Mouse (Mus musculus) heart, postnatal 36 days (tissue): ENCODE results near the gene Gm26920. TPM values are rescaled to one million over a fixed set of nuclear protein-coding genes. Genes with fewer than 3 reads are reported as not detected.

Source experiments
- DNase-seq, 2 experiments: peaks; one replicate each; pipeline ENCODE4 v3.0.0; 2021 to 2022
- intact Hi-C: fragments of 180-260 bp; cut with DNase I; formaldehyde crosslinking; loops from one replicate; pipeline ENCODE4 v1.15.1; 2025
- total RNA-seq, 2 experiments: library from RNA; stranded (reverse); gene quantifications; 2 replicates each; pipeline ENCODE4 v1.2.3; 2021

Gene Gm26920
- total RNA-seq, 2 experiments from 2014 or later = not detected

DNA sequence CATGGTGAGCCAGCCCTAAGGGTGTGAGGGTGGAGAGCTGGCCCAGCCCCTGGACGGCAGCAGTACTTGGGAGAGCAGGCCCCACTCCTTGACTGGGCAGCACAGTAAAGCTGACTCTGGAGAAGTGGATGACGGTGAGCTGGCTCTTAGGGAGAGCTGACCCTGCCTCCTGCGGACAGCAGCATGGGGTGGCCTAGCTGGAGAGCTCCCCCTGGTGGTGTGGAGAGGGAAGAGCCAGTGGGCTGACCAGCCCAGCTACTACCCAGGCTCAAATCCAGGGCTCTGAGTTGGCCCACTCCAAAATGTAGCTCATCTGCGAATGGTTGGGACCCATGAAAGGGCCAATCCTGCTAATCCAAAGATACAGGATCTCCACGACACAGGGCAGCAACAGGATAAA, 25.6 kb downstream of the Gm26920 start:
- intact Hi-C loops = no loop called here
- DNase-seq = no peak

- intact Hi-C loops = no loop called here
- DNase-seq = no peak
Measured at GRCm38 (mm10) chr7:30062478-30062877, 27.7 kb downstream of the Gm26920 start.

GRCm38 (mm10) chr7:30060341-30060740, 29.9 kb downstream of the Gm26920 start:
- intact Hi-C loops = no loop called here
- DNase-seq = no peak

GRCm38 (mm10) chr7:30053591-30053990, 36.6 kb downstream of the Gm26920 start:
- intact Hi-C loops = no loop called here

DNA sequence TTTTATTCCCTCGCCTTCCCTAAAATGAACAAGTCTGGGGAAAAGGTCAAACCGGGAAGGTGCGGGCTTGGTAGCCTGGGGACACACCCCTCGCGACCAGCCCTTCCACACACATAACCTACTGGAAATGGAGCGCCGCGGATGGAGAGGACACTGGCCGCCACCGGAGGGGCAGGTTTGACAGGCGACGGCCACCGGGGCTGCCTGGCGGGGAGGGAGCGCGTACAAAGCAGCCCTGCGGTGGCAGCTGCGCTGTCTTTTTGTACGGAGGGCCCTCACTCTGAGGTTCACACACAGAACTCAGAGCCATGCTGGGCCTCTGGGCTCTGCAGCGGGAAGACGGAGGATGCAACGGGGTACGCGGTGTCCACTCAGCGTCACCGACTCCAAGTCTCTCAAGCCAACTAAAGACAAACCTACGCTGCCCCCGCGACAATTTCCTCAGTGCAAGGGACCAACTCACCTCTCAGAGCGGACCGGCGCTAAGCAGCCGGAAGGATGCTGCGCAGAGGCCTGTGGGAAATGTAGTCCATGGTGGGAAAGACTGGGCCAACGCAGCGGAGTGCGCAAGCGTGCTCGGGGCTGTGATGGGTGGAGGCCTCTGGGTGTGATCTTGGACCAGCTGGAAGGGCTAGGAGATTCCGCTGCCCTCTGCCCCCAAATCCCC, 39.2 kb downstream of the Gm26920 start, which contains the start of gene Zfp14:
Gene Zfp14, minus strand, starts transcription at position 499 of the 667 bp plus-strand sequence.
- intact Hi-C loops = loop anchor here (2.0 kb wide), 1 partner anchor 44 kb away; the partner anchor contains the start of gene Zfp260
- peak; percentile 89 to 91 for DNase-seq

More at GRCm38 (mm10) chr7:30053591-30053990, 36.6 kb downstream of the Gm26920 start:
- no peak for DNase-seq

- no peak for DNase-seq
- intact Hi-C loops = no loop called here
Measured at GRCm38 (mm10) chr7:30048126-30048525, 42.1 kb downstream of the Gm26920 start.

- no peak for DNase-seq
- intact Hi-C loops = no loop called here
Measured at GRCm38 (mm10) chr7:30044354-30044753, 45.9 kb downstream of the Gm26920 start.

DNA sequence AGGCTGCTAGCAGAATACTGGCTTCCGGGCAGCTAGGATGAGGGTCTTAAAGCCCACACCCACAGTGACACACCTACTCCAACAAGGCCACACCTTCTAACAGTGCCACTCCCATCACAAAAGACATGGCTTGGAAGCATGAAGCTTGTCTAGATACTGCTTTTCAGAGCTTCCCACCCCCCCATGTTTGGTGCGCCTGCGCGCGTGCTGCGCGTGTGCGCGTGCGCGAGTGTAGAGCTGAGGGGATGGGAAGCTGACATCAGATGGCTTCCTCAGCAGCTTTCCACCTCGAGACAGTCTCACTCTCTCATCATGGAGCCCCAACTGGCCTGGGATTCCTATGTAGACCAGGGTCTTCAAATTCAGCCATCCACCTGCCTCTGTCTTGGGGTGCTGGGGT, 55.9 kb downstream of the Gm26920 start:
- DNase-seq = no peak
- intact Hi-C loops = loop anchor here (2.0 kb wide), 1 partner anchor 20 kb away; no protein-coding TSS in a partner anchor

DNA sequence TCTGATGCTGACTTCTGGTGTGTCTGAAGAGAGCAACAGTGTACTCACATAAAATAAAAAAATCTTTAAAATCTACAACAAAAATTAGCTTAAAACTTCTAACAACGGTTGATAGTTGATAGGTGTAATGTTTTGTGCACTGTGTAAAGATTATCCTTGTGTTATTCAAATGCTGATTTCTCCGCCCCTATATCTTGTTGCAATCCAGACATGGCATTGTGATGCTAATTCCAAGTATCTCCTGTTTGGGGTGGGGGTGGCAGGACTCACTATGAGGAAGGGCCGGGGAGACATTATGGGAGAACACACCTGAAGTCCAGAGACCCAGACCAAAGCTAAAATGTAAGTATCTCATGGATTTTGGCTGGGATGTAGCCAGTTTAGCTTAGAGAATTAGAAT, 58.8 kb downstream of the Gm26920 start:
- intact Hi-C loops = no loop called here

GRCm38 (mm10) chr7:30030677-30031076, 59.5 kb downstream of the Gm26920 start:
- no peak for DNase-seq
- intact Hi-C loops = no loop called here

More for the DNA sequence above, 58.8 kb downstream of the Gm26920 start:
- no peak for DNase-seq

- intact Hi-C loops = no loop called here
- DNase-seq = no peak
Measured at GRCm38 (mm10) chr7:30028572-30028971, 61.6 kb downstream of the Gm26920 start.

GRCm38 (mm10) chr7:30027331-30027730, 62.9 kb downstream of the Gm26920 start:
- intact Hi-C loops = no loop called here
- no peak for DNase-seq

DNA sequence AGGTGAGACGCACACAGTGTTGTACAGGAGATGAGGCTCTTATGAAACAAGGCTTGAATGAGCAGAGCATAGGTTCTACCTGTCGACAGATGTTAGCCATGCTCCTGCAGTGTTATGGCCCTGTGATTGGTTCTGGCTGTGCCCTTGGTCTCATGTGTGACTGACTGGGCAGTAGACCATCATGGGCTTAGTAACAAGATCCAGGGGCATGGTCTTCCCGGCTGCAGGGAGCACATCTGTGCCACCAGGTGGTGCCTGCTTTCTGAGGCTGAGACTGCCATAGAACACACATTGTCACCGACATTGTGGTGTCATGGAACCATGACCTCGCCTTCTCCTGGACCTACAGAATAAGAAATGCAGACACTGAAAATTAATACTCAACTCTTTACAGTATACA, 64.9 kb downstream of the Gm26920 start:
- no peak for DNase-seq
- intact Hi-C loops = no loop called here

DNA sequence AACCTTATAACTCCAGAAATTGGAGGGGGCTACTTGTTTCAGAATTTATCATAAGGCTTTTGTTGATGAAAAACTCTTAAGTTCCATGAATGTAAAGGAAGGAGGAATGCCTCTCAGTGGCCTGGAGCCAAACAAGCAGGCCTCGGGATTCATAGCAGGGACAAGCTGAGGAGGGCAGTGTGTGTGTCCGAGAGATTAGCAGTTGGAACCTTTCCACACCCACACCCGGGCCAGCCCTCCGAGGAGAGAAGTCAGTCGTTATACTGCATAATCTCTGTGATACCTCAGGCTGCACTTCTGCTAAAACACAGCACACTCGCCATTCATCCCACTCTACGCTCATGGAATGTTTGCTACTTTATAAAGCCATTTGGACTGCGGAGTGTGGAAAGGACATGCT, 66.4 kb downstream of the Gm26920 start:
- no peak for DNase-seq
- intact Hi-C loops = no loop called here

GRCm38 (mm10) chr7:30023324-30023723, 66.9 kb downstream of the Gm26920 start:
- DNase-seq = no peak
- intact Hi-C loops = no loop called here

DNA sequence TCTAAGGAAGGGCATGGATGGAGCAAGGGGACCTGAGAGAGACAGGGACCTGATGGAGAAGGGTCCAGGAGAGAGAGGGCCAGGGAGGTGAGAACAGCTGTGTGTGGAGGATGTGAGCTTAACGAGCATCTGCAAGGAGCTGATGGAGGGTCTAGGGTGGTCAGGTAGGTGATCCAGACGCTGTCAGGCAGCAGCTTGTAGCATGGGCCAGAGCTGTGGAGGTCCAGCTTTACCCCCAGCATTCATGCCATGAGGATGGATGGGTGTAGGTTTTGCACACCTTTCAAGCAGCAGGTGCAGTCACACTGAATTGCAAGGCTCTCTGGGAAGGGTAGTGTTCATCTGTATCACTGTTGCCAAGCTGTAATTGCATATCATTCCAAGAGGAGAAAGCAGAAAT, 70.7 kb downstream of the Gm26920 start:
- no peak for DNase-seq
- intact Hi-C loops = no loop called here

DNA sequence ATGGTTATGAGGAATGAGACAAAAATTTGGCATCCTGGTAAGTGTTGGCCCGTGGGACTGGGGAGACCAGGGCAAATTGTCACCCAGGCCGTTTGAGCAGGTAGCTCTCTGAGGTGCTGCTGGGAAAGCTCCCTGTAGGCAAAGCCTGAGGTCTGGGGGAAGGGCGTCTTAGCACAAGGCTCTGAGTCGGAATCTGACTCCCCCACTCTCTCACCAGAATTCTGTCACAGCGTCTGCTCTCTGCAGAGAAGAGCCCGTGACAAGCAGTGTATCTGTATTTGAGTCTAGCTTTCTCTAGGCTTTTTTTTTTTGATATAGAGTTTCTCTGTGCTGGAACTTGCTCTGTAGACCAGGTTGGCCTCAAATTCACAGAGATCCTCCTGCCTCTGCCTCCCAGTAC, 73.0 kb downstream of the Gm26920 start:
- intact Hi-C loops = no loop called here
- no peak for DNase-seq

DNA sequence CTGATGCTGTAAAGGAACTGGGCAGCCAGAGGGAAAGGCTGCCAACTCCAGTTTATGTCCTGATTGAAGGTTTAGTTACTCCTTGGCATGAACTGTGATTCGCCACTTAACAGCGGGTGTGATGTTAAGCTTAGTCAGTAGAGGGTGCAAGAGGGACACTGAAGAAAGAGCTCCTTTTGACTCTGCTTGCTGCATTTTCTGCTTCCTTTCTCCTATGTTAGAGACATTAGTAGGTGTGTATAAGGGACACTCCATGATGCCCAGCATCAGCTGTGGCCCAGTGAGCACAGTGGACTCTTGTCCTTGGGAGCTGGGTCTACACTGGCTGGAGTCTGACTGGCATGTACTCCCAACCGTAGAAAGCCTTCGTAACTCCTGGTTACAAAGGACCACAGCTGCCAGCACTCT, 77.2 kb downstream of the Gm26920 start:
- intact Hi-C loops = loop anchor here (2.0 to 5.0 kb wide), 3 partner anchors 79 to 190 kb away; partner anchors contain the start of genes Gm26920, Zfp260 and Zfp566
- peak; percentile 23 to 28 for DNase-seq

DNA sequence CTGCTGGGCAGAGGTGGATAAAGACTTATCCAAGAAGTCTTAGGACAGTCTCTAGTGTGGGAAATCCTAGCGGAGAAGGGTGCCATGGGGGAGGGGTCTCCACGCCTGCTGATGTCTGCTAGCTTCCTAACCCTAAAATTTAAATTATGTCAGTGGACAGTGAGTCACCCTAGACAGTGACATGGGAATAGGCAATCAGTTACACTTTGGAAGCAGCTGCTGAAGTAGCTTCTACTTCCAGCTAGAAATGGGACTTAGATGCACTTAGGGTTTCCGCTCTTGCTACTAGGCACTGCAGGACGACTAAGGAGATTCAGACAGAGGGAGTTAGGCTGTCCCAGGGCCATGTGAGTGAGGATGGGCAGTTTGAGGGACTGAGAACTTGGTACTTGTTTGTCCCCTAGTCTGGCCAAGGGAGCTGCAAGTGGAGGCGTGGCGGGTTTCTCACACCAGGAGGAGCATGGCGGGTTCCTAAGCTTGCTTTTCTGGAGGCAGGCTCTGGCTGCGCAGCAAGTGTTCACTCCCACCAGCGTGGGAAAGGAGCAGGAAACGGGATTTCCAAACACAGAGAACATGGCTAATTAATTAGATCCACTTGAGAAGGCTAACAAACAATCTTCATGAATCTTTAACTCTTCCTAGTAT, 79.5 kb downstream of the Gm26920 start:
- no peak for DNase-seq
- intact Hi-C loops = loop anchor here (5.0 kb wide), 2 partner anchors 82 to 162 kb away; partner anchors contain the start of genes Gm26920, Zfp260 and Zfp566

GRCm38 (mm10) chr7:30009321-30010085, 80.7 kb downstream of the Gm26920 start:
- intact Hi-C loops = loop anchor here (5.0 kb wide), 2 partner anchors 83 to 163 kb away; partner anchors contain the start of genes Gm26920, Zfp260 and Zfp566
- peak; percentile 26 for DNase-seq
